Mouse (Mus musculus): ENCODE measurements around the gene Vmp1.

DNA sequence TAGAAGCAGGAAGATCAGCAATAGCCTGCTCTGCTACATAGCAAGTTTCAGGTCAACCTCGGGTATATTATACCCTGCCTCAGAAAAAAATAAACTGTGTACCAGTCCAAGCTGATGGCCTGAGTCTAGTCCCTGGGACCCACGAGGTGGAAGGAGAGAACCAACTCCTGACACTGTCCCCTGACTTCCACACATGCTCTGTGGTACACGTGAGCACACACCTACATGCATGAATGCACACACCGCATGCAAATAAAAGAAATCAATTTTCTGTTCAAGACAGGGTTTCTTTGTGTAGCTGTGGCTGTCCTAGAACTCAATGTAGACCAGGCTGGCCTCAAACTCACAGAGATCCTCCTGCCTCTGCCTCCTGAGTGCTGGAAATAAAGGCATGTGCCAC is 125.4 kb downstream of the Vmp1 start:
- TF ChIP-seq CTCF (IDR thresholded peaks at IDR 0.05; ENCODE audit: low read depth) (no peak), EP300 (optimal IDR thresholded peaks at IDR 0.05) (no peak)

All from stomach, postnatal 0 days (tissue).